Mouse (Mus musculus) retina, postnatal 7 days (tissue): Measurements from ENCODE around the gene Sh2b3.

Experiments
- DNase-seq: peaks from one replicate; pipeline ENCODE4 v3.0.0-alpha.2; 2012; ENCODE audit warnings: low read depth, low spot score

Gene Sh2b3

DNA sequence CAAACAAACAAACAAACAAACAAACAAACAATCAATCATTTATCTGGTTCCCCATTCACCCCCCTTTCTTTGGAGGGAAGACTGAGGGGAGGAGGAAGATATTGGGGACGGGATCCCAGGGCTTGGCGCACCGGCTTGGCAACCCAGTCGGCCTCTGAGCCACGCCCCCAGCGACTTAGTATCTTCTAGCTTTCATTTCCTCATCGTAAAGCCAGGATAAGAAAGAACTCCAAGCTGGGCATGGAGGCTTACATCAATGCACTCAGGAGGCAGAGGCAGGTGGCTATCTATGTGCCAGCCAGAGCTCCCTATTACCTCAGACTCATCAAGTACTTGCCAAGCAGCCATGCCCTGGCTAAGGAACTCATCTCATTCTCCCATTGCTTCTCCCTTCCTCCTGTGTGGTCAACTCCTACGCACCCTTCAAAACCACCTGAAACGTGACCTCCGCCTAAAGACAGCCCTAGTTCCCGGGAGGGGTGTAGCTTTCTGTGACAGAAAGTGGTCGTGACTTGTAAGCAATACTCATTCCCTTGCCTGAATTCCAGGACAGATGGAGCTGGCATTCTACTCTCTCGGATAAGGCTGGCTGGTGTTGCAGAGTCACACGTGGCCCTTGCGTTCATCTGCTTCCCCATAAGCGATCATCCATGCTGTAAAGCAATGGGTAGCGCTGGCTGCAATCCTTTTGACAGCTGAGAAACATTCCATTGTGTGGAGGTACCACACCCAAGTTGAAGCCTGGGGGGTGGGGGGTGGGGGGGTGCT, 5.9 kb upstream of the Sh2b3 start:
- no peak for DNase-seq

DNA sequence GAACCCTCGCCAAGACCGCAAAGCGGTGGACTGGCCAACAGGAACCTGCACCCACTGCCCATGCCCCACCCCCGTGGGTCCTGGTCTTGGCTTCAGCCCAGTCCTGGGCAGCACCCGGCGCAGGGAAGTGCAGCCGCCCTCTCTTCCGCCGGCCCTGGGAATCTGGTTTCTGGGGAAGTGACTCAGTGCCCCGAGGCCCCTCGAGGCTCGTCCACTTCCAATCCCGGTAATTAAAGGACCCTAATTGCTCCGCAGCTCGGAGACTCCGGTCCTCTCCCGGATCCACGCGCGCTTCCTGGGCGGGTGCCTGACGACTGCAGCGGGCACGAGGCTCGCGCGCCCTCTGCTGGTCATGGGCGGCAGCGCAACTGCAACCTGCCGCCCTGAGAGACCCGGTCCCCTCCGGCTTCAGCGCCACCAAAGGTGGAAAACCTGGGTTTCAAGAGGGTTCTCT, 5.2 kb upstream of the Sh2b3 start:
- peak; percentile 70 for DNase-seq

DNA sequence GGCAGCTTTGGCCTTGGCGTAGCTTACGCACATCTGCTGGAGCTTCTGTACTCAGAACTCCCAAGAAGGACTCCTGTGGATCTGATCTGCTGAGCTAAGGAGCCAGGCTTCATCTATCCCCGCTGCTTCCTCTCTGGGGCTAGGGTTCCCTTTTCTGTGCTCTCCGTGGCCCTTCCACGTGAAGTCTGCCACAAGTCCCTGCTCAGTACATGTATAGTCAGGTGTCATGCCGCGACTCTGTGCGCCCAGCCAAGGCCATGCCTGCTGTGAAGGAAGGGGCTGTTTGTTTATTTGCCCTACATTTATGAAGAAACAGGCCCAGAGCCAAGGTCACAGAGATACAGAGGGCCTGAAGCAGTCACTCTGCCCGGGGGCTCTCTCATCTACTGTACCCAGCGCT, 4.5 kb upstream of the Sh2b3 start:
- DNase-seq, result no peak

DNA sequence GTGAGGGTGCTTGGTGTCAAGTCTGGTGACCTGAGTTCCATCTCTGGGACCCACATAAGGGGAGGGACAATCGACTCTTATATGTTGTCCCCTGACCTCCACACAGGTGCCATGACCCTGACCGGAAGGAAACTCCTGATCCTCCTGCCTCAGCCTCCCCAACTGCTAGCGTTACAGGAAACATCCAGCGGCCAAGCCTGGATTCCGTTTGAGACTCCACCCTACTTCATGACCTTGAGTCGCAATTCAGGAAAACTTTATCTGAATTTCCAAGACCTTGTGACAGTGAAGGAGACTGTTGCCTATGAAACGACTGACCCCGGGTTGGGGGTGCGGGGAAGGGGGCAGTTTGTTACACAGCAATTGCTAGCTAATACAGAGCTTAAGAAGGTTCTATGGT, 4.1 kb upstream of the Sh2b3 start:
- DNase-seq, result no peak

DNA sequence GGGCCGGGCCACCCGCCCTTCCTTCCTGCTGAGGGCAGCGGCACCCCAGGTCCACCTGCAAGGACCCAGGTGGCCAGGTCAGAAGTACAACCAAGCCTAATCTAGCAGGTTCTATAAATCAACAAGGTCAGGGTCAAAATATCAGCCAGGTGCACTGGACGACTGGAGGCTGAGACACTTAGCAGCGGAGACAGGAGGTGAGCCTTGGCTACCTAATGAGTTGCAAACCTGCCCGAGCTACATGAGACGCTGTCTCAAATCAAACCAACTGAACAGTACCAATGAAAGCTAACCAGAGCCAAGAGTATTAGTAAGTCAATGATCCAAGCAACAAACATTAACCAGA, 1.7 kb upstream of the Sh2b3 start:
- no peak for DNase-seq

DNA sequence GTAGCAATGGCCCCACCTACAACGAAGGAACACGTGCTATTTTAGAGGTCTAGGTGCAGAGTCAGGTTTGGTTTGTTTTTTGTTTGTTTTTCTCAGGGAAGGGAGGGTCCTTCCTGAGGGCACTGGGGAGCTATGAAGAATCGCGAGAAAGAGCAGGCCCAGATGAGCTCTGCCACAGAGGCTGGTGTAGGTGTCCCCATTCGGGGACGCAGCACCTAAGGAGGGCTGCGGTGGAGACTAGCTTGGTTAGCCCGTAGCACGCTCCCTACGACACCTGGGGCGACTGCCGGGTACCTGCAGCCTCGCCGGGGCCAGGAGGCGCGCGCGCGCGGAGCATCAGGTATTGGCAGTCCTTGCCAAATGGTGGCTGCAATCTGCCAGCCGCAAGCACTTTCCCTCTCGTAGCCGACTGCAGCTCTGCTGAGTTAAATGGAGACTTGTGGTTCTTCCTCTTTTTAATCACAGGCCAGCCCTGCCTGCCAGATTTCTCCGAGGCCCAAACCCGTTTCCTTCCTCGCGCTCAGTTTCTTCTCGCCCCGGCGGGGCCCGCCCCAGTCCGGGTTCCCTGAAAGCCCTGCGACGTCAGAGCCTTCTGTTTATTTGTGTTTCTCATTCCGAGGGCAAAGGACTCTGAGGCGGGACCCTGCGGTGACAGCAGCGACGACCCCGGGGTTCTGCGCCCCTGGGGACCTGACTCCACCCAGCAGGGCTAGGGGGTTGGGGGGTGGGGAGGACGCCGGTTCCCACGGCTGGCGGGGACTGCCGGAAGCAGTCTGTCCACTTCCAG, 1.1 kb upstream of the Sh2b3 start:
- DNase-seq, result no peak

DNA sequence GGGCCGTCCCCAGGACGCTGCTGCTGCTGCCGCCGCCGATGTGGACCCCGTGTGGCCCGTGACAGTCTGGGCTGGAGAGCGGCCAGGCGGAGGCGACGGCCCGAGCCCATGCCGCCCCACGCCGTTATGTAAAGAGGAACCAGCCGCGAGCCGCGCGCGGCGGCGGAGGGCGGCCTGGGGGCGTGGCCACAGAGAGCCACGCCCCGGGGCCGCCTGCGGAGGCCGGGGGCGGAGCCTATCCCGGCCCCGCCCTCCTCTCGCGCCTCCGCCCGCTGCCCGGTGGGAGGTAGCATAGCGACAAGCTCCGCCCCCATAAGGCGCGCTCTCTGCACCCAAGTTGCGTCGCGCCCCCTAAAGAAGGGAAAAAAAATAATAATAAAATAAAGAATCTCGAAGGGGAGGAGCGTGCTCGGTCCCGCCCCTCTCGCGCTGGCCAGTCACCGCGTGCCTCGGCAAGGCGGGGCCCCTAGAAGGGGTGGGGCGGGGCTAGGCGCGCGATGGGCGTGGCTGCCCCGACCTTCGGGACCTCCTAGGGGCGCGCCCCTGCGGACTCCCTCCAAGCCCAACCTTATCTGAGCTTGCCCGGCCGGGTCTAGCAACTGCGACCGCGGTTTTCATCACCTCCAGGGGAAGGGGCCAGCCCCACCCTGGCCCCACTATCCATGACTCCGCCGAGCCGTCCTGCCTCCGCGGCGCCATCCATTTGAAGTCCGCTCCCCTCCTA, 592 bp downstream of the Sh2b3 start:
- peak; percentile 65 for DNase-seq

DNA sequence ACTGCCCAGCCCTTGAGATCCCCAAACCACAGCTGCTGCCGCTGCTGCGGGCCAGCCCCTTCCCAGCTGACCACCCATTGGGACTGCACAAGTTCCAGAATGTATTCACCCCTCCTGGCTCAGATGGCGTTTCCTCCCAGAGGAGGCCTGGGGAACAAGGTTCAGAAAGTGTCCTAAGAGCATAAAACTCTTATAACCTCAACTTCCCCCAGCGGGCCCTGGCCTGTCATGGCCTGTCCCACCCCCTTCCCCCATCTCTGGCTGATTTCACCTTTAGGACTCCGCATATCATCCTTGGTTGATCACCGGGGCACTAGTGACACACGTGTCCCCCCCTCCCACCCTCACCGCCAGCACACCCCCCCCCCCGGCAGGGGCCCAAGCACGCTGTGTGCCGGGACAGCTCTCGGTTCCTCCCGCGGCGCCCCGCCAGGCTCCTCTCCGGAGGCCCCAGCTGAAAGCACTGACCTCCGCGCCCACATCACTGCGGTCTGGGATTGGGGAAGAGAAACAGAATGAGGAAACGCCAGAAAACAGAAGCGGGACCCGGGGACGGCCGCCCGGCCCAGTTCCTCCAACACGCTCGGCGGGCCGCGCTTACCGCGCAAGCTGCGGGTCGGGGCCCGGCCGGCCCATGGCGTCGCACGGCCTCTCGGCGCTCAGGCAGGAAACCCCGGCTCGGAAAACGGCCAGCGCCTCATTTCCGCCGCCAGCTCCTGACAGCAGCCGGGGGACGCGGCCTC, 1.3 kb downstream of the Sh2b3 start:
- no peak for DNase-seq

DNA sequence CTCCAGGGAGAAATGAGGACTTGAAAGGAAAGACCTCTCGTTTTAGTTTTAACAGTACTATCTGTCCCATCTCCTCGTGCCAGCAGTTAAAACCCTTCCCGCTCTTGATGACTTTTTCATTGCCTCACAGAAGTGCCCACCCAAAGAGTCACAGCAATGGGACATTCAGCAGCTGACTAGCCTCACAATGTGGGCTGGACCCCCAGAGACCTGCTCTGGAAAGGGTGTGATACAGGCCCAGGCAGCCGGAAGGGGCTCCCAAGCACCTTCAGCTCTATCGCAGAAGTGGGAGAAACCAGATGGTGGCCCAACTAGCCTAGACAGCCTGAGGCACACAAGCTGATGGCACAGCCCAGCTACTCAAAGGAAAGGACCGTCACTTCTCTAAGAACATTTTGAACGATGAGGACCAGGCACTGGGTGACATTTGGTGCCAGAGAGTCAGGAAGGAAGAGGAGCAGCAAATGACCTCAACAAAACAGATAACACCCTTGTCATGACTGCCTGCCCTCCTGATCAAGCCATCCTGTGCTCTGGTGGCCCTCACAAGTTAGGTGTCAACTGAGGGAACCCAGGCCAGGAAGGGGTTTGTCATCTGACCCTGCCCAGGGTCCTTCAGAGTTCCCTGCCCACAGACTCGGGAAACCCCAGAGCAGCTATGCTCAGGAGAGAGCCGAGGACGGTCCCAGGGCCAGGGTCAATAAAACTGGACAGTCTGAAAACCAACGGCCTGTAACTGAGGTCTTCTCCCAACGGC, 2.3 kb downstream of the Sh2b3 start:
- no peak for DNase-seq

DNA sequence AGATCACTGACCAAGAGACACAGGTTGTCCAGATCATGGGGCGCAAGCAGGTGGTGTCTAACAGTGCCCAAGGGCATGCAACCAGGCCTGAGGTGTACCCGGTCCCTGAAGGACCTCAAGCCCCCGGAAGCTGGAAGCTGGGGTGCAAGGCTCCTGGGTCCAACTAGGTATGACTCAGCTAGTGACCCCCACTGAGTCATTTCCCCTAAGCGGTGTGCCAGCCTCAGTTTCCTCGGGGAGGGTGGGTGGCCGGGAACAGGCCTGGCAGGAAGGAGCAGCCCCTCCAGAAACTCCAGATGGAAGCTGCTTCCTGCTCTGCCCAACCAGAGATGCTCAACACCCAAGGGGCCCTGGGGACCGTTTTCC, 3.2 kb downstream of the Sh2b3 start:
- no peak for DNase-seq

DNA sequence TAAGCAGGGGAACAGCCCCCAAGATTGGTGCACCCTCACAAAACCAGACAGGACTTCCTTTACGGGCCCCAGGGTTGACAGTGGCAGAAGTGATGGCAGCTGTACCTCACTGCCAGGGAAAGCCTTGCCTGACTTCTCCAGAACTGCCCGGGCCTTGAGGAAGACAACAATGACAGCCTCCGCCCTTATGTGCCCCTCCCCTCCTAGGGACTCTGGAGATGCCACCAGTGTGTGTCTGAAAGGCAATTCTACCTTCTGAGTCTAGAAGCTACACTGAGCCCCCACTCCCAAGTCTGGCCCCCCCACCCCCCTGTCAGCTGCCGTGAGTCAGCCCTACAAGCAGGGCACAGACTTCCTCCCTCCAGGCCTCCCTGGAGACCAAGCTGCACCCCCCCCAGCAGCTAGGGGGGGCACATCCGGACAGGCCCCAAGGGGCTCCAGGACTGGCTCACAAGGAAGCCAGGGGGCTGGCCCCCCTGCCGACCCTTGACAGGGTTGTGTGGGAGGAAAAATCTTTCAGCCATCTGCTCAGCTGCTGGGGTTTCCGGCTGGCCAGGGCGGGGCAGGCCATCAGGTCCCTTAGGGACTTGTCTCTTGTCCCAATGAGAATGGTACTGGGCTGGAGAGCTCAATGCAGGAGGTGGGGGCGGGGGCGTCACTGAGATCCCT, 3.7 kb downstream of the Sh2b3 start:
- DNase-seq, result no peak

DNA sequence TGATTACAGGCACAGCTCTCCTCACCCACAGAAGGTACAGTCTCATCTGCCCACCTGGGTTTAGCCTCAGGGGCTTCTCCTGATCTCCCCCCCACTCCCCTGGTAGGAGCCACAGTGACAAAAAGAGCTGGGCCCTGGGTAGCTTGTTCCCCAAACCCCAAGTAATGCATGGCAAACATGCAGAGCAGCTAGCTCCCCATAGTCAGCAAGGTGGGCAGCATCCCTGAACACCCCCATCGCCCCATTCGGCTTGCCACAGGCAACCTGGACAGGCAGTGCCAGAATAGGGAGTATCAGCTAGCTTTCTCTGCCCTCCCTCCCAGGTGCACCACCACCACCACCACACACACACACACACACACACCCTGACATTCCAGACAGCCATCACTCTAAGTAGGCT, 4.3 kb downstream of the Sh2b3 start:
- DNase-seq, result no peak

DNA sequence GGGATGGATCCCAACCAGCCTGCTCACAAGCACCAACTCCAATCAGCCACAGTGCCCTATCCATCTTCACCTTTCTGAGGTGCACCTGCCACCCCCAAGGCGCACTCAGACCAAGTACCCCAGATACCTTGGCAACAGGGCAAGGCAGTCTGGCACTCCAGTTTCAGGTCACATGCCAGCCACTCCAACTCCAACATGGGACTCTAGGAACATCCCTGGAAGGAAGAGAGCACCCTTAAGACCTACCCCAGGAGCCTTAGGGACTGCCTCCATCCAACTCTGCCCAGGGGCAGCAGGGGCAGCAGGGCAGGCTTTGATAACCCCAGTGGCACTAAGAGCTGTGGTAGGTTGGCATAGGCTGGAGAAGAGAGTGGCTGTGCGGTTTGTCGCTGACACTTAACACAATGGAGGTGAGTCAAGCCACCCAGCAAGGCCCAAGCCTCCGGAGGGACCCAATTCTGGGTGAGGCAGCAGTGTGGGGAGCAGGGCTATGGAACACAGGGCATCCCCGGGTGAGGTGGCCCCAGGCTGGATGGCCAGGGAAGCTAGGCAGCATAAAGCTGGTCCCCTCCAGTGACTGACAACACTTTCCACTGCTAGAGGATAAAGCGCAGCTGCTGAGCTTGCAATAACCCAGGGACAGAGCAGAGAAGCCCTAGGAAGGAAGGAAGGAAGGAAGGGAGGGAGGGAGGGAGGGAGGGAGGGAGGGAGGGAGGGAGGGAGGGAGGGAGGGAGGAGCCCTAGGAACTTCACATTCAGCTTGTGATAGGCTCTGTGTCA, 4.9 kb downstream of the Sh2b3 start:
- no peak for DNase-seq

DNA sequence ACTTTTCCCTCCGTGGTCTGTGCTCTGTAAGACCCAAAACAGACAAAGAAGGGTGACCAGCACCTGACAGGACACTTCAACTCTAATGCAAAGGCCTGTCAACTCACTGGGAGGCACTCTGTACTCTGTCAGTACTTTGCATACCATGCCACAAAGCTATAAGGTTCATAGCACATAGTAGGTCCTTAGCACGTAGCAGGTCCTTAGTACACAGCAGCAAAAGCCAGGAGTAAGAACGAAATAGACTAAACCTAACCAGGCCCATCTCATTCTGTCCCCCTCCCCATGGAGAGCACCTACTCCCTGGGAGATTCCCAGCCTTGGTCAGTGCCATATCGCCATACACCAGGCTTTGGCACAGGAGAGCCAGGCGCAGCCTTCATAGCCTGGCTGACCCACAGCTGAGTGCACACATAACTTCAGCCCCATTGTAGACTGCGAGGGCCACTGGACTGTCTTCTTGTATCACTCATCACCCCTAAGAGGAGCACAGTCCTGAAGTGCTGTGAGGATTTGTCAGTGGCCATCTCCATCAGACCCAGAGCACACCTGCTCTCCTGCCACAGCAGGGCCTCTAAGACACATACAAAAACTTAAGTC, 6.3 kb downstream of the Sh2b3 start:
- no peak for DNase-seq

DNA sequence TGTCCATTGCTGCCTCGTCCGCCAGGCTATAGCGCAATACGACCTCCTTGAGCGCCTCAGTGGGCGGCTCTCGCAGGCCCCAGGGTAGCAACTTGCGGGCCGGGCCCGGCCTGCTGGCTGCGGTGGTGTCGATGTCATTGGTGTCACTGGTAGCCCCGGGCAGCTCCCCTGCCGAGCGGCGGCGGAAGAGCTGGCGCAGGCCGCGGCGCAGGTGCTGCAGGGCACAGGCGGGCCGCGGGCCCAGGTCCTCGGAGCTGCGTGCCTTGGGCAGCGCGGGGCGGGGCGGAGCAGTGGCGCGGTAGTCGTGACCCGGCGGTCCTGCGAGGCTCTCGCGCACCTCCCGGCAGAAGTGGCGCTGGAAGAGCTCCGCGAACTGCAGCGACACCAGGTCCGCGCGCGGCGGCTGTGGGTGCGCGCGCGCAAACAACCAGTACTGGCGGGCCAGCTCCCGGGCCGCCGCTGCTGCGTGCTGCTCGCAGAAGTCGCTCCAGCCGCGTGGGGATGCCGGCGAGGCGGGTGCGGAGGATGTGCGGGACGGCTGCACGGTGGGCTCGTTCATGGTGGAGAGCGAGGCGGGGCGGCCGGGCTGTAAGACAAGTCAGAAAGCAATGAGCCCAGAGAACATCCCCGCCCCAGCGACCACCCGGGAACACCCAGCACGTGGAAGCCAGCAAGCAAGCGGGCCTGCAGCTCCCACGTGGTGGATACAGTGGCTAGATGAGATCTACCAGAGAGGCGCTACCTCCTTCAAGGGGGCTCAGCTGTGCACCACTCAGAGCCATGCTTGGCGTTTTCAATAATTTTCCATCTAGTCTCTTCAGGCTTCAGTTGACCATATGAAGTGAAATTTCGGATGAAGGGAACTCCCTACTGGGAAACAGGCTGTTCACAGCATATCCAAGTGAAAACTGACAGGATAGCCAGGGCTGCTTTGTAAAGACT, 8.7 kb downstream of the Sh2b3 start:
- peak; percentile 45 for DNase-seq

DNA sequence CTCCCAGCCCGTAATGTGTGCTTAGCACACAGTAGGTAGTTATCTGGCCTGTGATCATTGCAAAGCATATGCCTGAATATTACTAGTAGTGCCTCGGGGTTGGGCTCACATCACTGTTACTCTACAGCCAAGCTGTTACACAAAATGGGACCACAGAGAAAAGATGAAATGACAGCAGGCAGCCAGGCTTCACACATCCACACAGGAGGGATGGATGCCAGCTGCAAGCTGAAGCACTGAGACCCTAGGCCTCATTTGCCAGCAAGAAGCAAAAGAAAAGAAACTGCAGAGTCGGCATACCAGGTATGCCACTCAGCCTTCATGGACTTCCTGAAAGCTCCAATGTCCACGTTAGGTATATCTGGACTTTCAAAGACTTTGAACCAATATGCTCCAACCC, 9.6 kb downstream of the Sh2b3 start:
- DNase-seq, result no peak

DNA sequence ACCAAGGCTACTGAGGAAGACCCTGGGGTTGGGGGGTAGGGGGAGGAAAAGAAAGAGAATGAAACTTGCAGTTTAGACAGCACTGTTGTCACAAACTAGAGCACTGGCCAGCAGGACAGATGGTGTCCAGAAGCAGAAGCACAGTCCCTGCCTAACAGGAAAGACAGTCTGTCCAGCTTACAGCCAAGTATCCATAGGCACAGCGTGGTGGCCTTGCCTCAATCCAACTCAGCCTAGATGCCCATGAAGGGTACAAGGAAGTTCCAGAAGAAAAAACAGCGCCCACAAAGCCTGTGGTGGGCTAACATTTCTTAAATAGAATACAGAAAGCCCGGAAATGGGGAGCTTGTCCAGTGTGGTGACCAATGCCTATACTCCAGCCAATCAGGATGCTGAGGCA, 11.8 kb downstream of the Sh2b3 start:
- DNase-seq, result no peak

DNA sequence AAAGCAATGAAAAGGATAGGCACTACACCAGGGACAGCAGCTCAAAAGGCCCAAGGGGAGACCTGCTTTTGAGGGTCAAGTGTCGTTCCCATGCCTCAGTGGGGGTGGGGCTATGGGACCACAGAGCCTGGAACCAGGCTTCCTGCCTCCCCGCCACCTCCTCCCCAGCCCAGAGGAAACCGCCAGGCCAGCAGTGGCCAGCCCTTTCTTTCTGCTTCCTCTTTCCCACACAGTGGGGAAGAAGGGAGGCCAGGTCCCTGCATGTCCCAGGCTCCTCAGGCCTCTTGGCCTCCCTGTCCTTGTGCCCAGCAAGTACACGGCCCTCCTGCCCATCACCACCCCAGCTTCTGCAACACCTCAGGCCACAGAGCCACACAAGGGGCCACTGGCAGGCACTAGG, 13.3 kb downstream of the Sh2b3 start:
- DNase-seq, result no peak
